Mouse (Mus musculus) G1E-ER4 (cell line): ENCODE results near the gene Chst14. TPM values are rescaled to one million over a fixed set of nuclear protein-coding genes. Genes with fewer than 3 reads are reported as not detected.

ENCODE experiments used
- GATA1 ChIP-seq: IDR thresholded peaks from one replicate; pipeline ENCODE4 v1.8.0; 2012; ENCODE audit warnings: low read length, inconsistent platforms
- polyA plus RNA-seq: library from polyadenylated mRNA; stranded (reverse); fragments of >175 nt; gene quantifications from 2 replicates; pipeline ENCODE4 v1.2.3, GENCODE M21; 2012

The Chst14 gene
- polyA plus RNA-seq = 6.0 and 9.3 TPM in 2 replicates

- TF ChIP-seq GATA1 = no peak
Observed at GRCm38 (mm10) chr2:118926361-118926997, at the start of gene Chst14. Gene Chst14, plus strand, starts transcription at chr2:118926496.

DNA sequence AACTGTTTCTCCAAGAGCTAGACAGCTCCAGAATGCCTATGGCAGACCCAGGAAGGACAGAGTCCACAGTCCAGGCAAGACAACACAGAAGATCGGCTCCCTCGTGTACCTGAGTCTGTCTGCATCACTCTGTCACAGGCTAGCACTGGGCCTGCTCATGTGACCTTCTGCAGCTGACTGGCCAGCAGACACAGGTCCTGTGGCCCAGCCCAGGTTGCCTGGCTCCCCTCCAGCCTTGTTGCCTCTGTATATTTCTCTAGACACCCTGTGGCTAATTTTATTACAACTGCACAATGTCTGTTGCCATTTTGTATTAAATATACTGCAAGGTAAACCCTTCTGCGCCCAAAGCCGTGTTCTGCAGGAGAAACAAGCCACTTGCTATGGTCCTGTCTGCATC lies 45.3 kb upstream of the Chst14 start:
- TF ChIP-seq GATA1 = no peak

- no peak for TF ChIP-seq GATA1
Observed at GRCm38 (mm10) chr2:118881956-118882355, 44.3 kb upstream of the Chst14 start.

- TF ChIP-seq GATA1 = no peak
Observed at GRCm38 (mm10) chr2:118882840-118883679, 43.2 kb upstream of the Chst14 start.

DNA sequence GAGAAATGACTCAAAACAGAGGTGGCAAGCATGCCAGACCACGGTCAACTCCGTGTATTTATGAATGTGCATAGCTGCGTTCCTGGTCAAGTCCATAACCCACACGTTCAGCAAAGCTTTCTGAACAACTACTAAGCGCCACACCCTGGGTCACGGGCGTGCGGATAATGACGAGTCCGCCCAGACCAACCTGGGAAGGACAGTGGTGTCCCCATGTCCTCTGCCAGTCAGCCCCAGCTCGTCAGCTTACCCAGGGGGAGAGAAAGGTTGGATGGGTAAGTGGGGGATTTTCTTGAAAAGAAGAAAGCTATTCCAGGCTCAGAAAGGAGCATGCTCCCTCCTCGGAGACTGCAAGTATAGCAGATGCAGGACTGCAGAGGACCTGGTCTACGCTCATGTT lies 38.9 kb upstream of the Chst14 start:
- no peak for TF ChIP-seq GATA1

DNA sequence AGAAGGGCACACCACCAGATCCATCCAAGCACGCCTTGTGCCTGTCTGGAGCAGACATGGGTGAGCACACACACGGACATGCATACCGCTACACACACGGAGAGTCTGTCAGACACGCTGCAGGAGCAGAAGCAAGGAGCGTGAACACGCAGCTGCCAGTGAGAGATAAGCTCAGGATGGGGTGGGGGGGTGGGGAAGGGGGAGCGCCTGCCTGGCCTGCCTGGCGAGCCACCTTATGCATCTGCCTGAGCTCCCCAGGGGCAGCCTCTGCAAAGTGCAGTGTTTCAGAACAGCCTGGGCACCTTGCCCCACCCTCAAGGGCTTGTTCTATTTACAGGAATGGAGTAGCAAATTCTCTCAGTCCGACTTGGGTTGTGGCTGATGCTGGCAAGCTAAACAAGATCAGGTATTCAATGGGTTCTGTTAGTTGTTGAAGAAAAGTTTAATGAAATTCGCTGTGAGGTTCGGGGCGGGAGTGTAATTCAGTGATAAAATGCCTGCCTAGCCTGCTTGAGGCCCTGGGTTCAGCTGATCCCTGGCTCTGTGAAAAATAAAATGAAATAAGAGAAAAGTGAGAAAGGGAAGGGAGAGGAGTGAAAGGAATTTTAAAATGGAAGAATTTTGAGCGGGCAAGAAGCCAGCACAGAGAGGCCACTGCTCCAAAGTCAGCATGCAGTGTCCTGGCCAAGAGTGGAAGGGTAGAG lies 38.3 kb upstream of the Chst14 start:
- TF ChIP-seq GATA1 = no peak

DNA sequence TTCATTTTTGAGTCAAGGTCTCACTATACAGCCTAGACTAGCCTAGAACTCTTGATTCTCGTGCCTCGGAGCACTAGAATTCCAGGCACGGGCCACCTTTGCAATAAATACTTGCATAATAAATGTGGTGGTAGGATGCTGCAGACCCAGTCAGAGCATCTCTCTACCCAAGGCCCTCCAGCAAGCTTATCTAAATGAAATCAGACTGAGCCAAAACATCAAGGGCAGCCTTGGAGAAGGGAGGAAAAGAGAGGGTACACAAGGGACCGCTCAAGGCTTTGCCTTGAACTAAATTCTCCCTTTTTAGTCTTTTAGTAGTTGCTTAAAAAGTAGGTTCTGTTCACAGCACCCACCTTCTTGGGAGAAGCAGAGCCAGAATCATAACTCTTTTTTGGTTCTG lies 35.1 kb upstream of the Chst14 start:
- TF ChIP-seq GATA1 = no peak

DNA sequence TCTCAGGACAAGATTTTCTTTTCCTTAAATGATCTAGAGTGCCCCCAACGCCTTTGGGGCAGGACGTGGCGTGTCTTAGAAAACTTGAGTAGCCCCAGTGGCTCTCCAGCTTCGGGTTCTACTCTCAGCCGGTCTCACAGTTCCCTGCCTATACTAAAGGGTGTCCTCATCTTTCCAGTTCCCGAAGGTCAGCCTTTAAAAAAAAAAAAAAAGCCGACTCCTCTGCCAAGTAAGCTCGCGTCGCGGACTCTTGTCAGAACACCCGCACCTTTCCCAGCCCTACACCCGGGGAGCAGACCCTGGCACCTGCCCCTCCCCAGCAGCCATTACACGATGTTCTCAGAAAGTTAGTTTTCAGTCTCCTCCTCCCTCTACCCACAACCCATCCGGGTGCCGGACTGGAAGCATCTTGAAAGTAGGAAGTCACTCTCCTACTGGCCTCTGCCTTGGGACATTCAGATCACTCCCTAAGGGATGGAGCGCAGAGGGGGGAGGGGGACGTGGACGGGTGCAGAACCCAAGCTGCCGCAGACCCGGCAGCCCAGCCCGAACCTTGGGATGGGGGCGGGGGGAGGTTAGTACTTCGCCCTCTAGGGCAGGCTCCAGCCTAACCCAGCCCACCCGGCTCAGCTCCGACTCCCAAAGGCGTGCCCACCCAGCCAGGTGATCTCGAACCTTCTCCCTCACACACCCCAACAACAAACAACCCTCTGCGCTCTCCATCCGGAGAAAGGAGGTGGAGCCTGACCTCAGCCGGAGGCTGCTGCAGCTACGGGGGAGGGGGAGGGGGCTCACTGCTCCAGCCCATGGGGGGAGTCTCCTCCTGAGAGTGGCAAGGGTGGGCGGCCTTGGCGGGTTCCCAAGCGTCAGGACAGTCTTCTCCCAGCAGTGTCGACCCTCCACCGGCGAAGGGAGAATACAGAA lies 30.0 kb upstream of the Chst14 start:
- TF ChIP-seq GATA1 = no peak

GRCm38 (mm10) chr2:118896914-118897291 lies 29.4 kb upstream of the Chst14 start:
- TF ChIP-seq GATA1 = no peak

GRCm38 (mm10) chr2:118897392-118897791 lies 28.9 kb upstream of the Chst14 start:
- no peak for TF ChIP-seq GATA1

DNA sequence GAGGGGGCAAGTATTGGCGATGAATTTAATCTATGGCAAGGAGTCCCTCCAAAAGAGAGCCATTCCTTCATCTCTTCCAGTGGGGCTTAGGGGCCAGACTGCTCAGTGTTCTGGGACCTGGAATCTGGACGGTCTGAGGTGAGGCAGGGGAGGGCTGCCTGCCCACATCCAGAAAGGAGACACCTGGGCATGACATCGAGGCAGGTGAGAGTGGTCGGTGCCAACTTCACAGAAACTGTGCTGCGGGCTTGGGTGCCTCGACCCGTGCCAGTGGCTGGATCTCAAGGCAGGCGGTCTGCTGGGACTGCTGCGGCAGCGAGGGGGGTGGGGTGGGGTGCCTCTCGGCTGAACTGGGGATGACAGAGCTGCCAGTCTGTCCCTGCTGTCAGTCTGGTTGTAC lies 28.5 kb upstream of the Chst14 start:
- no peak for TF ChIP-seq GATA1

GRCm38 (mm10) chr2:118898771-118899170 lies 27.5 kb upstream of the Chst14 start:
- no peak for TF ChIP-seq GATA1

DNA sequence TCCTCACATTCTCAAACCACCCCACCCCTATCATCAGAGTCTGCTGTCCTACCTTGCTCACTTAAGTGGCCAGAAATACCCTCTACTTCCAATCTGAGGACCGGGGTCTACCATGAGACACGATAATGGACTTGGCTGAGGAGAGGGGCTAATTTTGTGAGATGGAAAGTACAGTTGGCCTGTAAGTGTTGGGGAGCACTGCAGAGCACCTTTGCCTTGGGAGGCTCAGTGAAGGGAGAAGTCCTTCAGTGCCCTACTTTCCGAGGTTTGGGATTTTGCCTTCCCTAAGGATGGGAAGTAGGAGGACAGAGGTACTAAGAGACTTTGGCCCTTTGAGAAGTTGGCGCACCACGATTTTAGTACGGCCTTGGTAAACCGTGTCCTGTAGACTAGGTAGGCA lies 27.0 kb upstream of the Chst14 start:
- no peak for TF ChIP-seq GATA1

DNA sequence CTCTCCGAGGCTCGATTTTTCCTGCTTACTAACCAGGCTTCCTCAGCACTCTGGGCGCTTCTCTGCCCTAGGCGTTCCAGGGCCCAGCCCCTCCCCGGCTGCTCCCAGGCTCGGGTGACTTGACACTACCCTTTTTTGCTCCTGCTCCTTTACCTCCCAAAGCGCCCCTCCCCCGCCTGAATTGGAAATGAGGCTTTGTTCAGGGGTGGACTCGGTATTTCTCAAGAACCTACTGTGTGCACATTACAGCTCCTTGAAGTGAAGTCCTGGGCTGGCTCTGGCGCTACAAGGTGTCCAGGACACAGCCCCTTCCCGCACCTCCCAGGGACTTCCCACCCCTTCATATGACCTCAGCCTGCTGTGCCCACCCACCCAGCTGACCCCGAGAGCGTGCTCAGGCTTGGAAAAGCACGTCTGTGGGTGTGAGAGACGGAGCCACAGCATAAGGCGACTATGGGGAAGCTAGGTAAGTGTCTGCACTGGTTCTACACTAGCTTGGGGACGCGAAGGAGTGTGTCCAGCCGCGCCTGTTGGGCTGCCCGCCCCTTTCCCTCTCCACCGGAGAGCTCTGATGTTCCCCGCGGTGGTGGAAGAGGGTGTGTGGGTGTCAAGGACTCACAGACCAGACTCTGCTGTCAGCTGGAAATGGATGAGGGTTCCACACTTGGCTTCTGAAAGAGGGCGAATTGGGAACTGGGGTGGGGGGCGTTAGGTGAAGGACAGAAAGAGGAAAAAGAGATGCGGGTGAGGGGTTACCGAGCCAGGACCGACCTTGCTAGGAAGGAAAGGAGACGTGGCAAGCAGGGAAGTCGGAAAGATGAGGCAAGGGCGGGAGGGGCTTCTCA lies 26.1 kb upstream of the Chst14 start, which contains the start of gene Bahd1:
Gene Bahd1 (plus strand): TSS at position 397 of the 845 bp plus-strand sequence.
- no peak for TF ChIP-seq GATA1

DNA sequence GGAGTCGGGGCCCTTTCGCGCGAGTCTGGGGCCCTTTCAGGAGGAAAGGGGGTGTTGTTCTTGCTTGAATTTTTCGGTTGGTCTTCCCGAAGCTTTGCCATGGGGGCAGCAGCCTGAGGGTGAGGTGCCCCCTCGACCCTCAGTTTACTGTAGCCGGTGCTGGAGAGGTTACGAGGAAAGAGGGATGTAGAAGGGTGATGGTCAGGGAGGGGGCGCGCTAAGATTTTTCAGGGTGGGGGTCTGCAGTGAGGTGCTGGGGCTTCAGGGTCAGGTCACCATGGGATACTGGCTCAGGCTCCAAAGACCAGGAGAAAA lies 25.5 kb upstream of the Chst14 start:
- no peak for TF ChIP-seq GATA1
